Mouse (Mus musculus) embryo, embryonic 11 days (tissue): ENCODE measurements at regions not wholly inside any gene's neighbourhood (a gene's known extent, or its start where the extent isn't known, plus 50 kb on each side); places are given as distances from the start of the nearest gene placed in this dataset.
"Not testable (repeated sequence)": the region's sequence is repeated elsewhere in the genome, so short reads cannot be mapped to it uniquely, and the experiment has no call there.

ENCODE experiments used
- DNase-seq: peaks from one replicate; pipeline ENCODE4 v3.0.0-alpha.2; 2015

- DNase-seq: no peak
These were observed 50.9 kb upstream of the Cpne4 start for GRCm38 (mm10) chr9:104496220-104496619.

GRCm38 (mm10) chr9:104490696-104491095 is 56.4 kb upstream of the Cpne4 start:
- DNase-seq: no peak

GRCm38 (mm10) chr9:104489383-104489782 is 57.7 kb upstream of the Cpne4 start:
- no peak for DNase-seq

- DNase-seq: no peak
These were observed 64.6 kb upstream of the Cpne4 start for GRCm38 (mm10) chr9:104482440-104482839.

- DNase-seq: no peak
These were observed 66.4 kb upstream of the Cpne4 start for GRCm38 (mm10) chr9:104480683-104481082.

- no peak for DNase-seq
These were observed 72.3 kb upstream of the Cpne4 start for GRCm38 (mm10) chr9:104474831-104475230.

- DNase-seq: no peak
These were observed 79.8 kb upstream of the Cpne4 start for GRCm38 (mm10) chr9:104467238-104467637.

GRCm38 (mm10) chr9:104463701-104464100 is 83.4 kb upstream of the Cpne4 start:
- DNase-seq: no peak

- DNase-seq: no peak
These were observed 87.0 kb upstream of the Cpne4 start for GRCm38 (mm10) chr9:104460133-104460532.

GRCm38 (mm10) chr9:104457635-104458034 is 89.5 kb upstream of the Cpne4 start:
- peak; percentile 10 for DNase-seq

GRCm38 (mm10) chr9:104448577-104449165 is 98.4 kb upstream of the Cpne4 start:
- no peak for DNase-seq

GRCm38 (mm10) chr9:104444906-104445305 is 102.2 kb upstream of the Cpne4 start:
- peak; percentile 45 for DNase-seq

- no peak for DNase-seq
These were observed 103.8 kb upstream of the Cpne4 start for GRCm38 (mm10) chr9:104443236-104443635.

GRCm38 (mm10) chr9:104413021-104413420 is 75.5 kb upstream of the Acpp start:
- DNase-seq: no peak

GRCm38 (mm10) chr9:104410211-104410610 is 72.7 kb upstream of the Acpp start:
- peak; percentile 85 for DNase-seq

- DNase-seq: peak; percentile 7
These were observed 71.8 kb upstream of the Acpp start for GRCm38 (mm10) chr9:104409381-104409780.

- peak; percentile 74 for DNase-seq
These were observed 71.2 kb upstream of the Acpp start for GRCm38 (mm10) chr9:104408571-104409294.

- peak; percentile 56 for DNase-seq
These were observed 70.2 kb upstream of the Acpp start for GRCm38 (mm10) chr9:104407559-104408376.

- no peak for DNase-seq
These were observed 69.5 kb upstream of the Acpp start for GRCm38 (mm10) chr9:104407011-104407410.

- DNase-seq: no peak
These were observed 68.9 kb upstream of the Acpp start for GRCm38 (mm10) chr9:104406491-104406890.

GRCm38 (mm10) chr9:104403863-104404262 is 66.3 kb upstream of the Acpp start:
- no peak for DNase-seq

- DNase-seq: no peak
These were observed 64.1 kb upstream of the Acpp start for GRCm38 (mm10) chr9:104401673-104402072.

GRCm38 (mm10) chr9:104399927-104400326 is 62.4 kb upstream of the Acpp start:
- DNase-seq: no peak

GRCm38 (mm10) chr9:104398484-104398883 is 60.9 kb upstream of the Acpp start:
- DNase-seq: not testable (repeated sequence)
